Mouse (Mus musculus): ENCODE measurements around the gene Nrip2.

The Nrip2 gene

GRCm38 (mm10) chr6:128437288-128437687 is 38.2 kb downstream of the Nrip2 start:
- no peak for DNase-seq (ENCODE audit: low spot score in 2 of 2)

- peak in 1 of 2 experiments; percentile 34 for DNase-seq (ENCODE audit: low spot score in 2 of 2)
Observed at GRCm38 (mm10) chr6:128437731-128438316, 38.7 kb downstream of the Nrip2 start.

- peak; percentile 82 to 91 for DNase-seq (ENCODE audit: low spot score in 2 of 2)
Observed at GRCm38 (mm10) chr6:128438317-128438870, 39.3 kb downstream of the Nrip2 start, which contains the start of gene Fkbp4. Fkbp4 (minus strand) TSS chr6:128438677.

DNA sequence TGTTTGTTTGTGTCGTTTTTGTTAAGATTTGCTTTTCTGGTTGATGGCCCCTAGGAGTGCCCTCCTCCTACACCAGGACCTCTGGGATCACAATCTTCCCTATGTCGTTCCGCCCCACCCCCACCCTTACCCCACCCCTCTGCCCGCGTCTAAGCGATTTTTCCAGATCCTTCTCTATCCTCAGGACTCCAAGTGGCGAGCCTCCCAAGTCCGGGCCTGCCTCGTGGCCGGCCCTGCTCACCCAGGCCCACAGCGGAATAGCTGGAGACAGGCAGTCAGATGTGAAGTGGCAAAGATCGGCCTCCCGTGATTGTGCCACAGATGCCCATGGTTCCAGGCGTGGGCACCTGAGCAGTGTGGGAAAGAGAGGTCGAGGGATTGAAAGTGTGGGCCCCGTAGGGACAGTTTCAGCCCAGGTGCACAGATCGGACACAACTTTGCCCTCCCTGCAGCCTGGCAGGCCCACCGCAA is 39.8 kb downstream of the Nrip2 start:
- no peak for DNase-seq (ENCODE audit: low spot score in 2 of 2)

DNA sequence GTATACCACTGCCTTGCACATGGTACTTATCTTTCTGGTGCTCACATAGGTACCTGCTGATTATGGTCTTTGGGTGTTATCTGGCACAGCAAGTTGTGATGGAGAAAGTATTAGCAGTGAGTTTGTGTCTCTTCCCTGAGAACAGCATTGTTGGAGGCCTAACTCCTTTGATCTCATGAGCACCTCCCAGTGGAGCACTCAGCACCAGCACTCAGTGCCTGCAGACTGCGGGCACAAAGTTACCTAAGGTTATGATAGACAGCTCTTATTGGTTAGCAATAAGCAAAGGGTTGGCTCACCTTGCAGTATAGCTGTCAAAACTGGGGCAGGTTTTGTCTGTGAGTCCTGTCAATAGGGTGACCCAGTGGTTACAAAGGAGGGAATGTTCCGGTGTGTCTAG is 41.1 kb downstream of the Nrip2 start:
- DNase-seq (ENCODE audit: low spot score in 2 of 2) = no peak

DNA sequence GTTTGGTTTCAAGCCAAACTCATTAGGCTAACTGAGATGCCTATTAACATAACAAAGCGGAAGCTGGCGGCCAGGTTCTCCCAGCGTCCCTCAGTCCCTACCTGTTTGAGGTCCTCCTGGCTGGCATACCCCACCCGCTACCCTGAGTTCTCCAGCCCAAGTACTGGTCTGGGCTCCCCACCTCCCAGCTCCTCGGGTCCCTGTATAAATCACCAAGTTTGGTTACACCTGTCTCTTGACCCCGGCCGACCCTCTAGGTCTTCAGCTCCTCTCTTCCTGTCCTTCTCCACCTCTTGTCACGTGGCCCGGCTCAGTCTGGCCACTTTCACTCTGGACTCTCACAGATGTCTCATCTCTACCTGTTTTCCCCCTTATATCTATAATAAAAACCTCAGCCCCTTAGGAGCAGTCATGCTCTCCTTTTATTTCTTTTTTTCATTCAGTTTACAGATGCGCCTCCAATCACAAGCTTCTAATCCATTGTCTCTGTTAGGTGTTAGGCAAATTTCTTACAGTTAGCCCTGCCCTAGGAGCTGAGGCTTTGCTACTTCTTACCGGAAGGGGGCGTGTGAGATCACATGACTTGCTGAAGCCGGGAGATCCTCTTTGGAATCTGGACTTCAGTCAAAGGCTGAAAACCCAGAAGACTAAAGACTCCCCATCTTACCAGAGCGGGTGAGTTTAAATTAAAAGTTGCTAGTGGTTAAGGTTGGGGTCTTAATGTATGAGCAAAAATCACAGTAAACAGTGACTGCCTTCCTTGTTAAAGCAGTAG is 46.9 kb downstream of the Nrip2 start:
- DNase-seq (ENCODE audit: low spot score in 2 of 2) = no peak

GRCm38 (mm10) chr6:128447063-128447462 is 48.0 kb downstream of the Nrip2 start:
- DNase-seq (ENCODE audit: low spot score in 2 of 2) = no peak

GRCm38 (mm10) chr6:128455835-128456605 is 56.9 kb downstream of the Nrip2 start:
- DNase-seq (ENCODE audit: low spot score in 2 of 2) = no peak

GRCm38 (mm10) chr6:128457186-128457585 is 58.1 kb downstream of the Nrip2 start:
- DNase-seq (ENCODE audit: low spot score in 2 of 2) = no peak

DNA sequence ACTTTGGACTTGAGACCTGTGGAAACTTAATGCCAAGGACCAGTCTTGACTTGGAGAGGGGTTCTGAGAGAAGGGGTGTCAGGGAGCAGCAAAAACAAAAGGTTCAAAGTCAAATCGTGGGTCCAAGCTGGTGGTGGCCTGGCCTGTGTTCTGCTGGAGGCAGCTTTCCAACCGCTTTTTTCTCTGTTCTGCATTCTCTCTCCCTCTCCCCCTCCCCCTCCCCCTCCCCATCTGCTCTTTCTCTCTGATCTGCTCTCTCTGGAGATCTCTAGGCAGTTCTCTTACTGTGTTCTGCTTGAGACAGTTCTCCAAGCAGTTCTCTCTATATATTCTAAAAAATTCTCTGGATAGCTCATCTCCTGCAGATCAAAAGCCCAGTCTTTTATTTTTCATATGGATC is 61.2 kb downstream of the Nrip2 start:
- no peak for DNase-seq (ENCODE audit: low spot score in 2 of 2)

DNA sequence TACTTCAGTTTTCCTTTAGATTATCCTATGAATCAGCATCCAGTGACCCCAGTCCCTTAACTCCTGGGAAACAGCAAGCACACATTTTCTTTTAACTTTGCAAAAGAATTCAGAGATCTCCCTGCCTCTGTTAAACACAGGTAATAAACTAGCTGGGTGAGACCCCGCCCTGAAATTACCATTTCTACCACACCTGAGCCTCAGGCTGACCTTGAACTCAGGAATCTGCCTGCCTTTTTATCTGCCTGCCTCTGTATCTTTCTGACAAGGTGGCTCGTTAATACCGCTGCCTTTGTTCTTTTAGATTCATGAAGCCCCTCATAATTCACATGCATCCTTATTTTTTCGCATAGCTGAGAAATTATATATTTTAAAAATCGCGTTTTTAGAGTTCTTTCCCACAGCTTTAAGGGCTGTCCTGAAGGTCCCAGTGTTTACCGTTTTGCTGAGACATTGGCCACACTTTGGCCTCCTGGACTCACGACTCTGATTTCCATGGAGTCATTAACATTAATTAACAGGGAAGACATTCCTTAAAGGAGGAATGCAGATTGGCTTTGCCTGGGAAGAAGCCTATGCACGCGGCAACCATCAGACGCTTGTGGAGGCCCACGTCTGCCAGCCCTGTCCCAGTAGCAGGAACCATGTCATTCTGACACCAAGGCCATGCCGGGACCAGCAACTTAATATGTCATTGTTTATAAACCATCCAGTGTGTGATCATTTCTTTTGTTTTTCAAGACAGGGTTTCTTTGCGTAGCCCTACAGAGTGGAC is 61.8 kb downstream of the Nrip2 start:
- DNase-seq (ENCODE audit: low spot score in 2 of 2) = no peak

DNA sequence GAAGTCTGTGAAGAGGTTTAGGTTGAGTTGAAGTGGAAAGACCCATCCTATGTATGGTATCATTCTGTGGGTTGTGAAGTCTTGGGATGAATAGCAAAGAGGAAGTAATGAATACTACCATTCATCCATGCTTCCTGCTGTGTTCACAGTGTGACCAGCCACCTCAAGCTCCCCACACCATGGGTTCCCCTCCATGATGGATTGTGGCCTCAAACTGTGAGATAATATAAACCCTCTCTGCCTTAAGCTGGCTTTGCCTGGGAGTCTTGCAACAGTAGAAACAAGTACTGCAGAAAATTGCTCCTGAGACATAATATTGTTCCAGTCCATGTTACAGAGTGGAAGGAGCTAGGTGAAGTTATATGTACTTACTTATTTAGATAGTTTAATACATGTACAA is 62.5 kb downstream of the Nrip2 start:
- no peak for DNase-seq (ENCODE audit: low spot score in 2 of 2)

- no peak for DNase-seq (ENCODE audit: low spot score in 2 of 2)
Observed at GRCm38 (mm10) chr6:128464996-128465395, 65.9 kb downstream of the Nrip2 start.

All from frontal cortex, postnatal 14 days (tissue).